Mouse (Mus musculus): ENCODE measurements around the gene Srsf7. TPM values are rescaled to one million over a fixed set of nuclear protein-coding genes. Genes with fewer than 3 reads are reported as not detected.
"Not testable (repeated sequence)": the region's sequence is repeated elsewhere in the genome, so short reads cannot be mapped to it uniquely, and the experiment has no call there.

Gene Srsf7
- polyA plus RNA-seq, 1 experiment from 2014 or later = 192 TPM

DNA sequence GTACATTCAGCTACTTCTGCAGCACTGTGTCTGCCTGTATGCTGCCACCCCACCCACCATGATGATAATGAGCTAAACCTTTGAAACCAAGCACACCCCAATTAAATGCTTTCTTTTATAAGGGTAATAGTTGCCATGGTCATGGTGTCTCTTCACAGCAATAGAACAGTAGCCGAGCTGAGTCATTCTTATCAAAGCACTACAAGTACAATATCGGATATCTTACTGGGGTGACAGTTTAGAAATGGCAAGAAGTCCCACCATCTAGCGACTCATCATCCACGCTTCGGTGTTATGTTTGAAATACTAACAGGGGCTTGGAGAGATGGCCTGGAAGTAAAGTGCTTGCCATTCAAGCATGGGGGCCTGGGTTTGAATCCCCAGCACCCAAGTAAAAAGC is 26.7 kb upstream of the Srsf7 start:
- in situ Hi-C loops (cut with MboI; ENCODE audit: low pct_unique_long_range_greater_than_20kb) = no loop called here
- ChIA-PET POLR2A (interaction anchor here (2.2 kb wide), 1 partner anchor 22 kb away, joined by 6 read pairs; no protein-coding TSS in a partner anchor), CTCF (interaction anchor here (0.8 to 1.7 kb wide), 3 partner anchors 10 to 21 kb away, joined by 3 to 4 read pairs (median 3); partner anchors contain the start of gene Gemin6)
- H3K27me3 ChIP-seq = no peaks in the 10 kb centered on the region
- no peak for TF ChIP-seq CTCF (IDR thresholded peaks at IDR 0.05)
- no peak for DNase-seq (ENCODE audit: low read depth, low spot score)
- no peak for ATAC-seq

DNA sequence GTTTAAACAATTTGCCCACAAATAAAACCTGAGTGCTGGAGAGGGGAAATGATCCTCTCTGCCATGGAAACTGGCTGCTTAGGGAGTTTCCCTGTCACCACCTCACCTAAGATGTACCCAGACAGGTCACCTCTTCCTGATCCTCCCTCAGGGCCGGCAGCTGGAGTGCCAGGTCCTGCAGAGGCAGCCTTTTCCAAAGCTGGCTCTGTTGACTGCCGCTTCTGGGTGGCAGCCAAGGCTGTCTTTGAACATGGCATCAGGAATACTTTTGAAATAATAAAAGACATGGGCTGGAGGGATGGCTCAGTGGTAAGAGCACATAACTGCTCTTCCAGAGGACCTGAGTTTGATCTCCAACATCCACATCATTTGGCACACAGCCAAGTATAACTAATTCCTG is 22.3 kb upstream of the Srsf7 start:
- CTCF ChIA-PET = no interaction called here
- POLR2A ChIA-PET = no interaction called here
- no peak for DNase-seq (ENCODE audit: low read depth, low spot score)
- no peak for ATAC-seq
- H3K27me3 ChIP-seq = no peaks in the 10 kb centered on the region
- in situ Hi-C loops (cut with MboI; ENCODE audit: low pct_unique_long_range_greater_than_20kb) = no loop called here
- TF ChIP-seq CTCF (IDR thresholded peaks at IDR 0.05) = no peak

DNA sequence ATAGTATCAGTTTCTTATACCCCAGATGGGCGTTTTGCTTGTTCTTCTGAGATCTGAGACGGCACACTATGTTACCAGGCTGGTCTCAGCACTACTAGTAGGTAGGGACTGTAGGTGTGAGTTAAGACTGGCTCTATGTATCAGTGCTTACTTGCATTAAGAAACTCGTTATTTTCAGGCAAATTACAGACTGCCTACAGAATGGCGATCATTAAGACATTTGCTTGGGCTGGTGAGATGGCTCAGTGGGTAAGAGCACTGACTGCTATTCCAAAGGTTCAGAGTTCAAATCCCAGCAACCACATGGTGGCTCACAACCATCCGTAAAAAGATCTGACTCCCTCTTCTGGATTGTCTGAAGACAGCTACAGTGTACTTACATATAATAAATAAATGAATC is 18.0 kb upstream of the Srsf7 start:
- H3K27me3 ChIP-seq; DNase-seq (ENCODE audit: low read depth, low spot score); ATAC-seq; in situ Hi-C loops (cut with MboI; ENCODE audit: low pct_unique_long_range_greater_than_20kb): not testable (repeated sequence)
- ChIA-PET POLR2A (interaction anchor here (0.7 kb wide), 1 partner anchor 19 kb away, joined by 3 read pairs; no protein-coding TSS in a partner anchor), CTCF (interaction anchor here (2.1 kb wide), 1 partner anchor 9 kb away, joined by 4 read pairs; no protein-coding TSS in a partner anchor)

DNA sequence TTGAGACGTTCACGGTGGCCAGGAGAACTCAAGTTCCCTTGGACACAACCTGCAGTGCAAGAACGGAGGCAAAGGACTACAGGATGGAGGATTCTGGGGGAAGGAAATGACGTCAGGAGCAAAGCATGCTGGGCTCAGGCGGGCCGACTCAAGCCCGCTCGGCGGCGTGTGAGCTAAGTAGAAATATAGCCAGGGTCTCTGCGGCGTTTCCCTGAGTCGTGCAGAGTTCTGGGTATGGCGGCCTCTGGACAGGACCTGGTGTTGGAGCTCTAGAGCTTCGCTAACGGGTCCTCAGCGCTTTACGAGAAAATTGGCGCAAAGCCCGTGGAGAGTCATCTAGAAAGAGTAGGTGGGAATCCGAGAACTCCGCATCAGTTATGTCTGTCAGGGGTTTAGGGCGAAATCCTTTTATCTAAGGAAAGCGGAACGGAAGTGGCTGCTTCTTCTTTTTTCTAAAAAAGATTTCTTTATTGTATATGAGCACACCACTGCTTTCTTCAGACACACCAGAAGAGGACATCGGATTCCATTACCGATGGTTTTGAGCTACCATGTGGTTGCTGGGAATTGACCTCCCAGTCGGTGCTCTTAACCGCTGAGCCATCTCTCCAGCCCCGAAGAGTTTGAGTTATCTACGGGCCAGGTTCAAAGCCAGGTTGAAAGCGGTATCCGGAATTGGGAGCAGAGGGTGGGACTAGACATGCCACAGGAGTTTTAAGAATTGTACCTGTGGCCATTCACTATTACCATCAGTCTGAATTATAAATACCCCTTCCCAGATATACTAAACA is 17.4 kb upstream of the Srsf7 start, which contains the start of gene Gemin6:
Gene Gemin6, plus strand, starts transcription at position 116 of the 791 bp plus-strand sequence.
- ChIA-PET CTCF (interaction anchor here (1.0 to 2.1 kb wide), 2 partner anchors 10 to 28 kb away, joined by 3 to 4 read pairs; no protein-coding TSS in a partner anchor), POLR2A (interaction anchor here (0.7 to 1.7 kb wide), 2 partner anchors 12 to 18 kb away, joined by 3 to 4 read pairs; no protein-coding TSS in a partner anchor)
- no peak for TF ChIP-seq CTCF (IDR thresholded peaks at IDR 0.05)
- DNase-seq (ENCODE audit: low read depth, low spot score) = no peak
- H3K27me3 ChIP-seq = no peaks in the 10 kb centered on the region
- peak; percentile 97 for ATAC-seq
- in situ Hi-C loops (cut with MboI; ENCODE audit: low pct_unique_long_range_greater_than_20kb) = no loop called here

DNA sequence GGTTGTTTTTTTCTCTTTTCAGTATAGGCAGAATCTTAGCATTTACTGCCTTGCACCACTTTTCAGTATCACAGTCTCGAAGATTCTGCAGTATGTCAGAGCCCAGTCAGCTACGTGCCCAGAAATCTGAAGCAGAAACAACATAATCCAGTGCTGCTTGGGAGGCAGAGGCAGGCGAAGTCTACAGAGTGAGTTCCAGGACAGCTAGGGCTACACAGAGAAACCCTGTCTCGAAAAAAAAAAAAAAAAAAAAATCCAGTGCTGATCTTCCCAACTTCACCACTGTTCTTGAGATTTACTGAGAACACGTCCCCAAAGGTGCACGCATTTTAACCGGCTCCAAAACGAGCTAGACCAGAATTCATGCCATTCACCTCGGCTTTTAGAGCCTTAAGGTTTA is 16.7 kb upstream of the Srsf7 start:
- ChIA-PET POLR2A (interaction anchor here (0.6 to 1.7 kb wide), 2 partner anchors 12 to 30 kb away, joined by 4 to 5 read pairs; no protein-coding TSS in a partner anchor), CTCF (interaction anchor here (0.6 to 2.1 kb wide), 3 partner anchors 11 to 1633 kb away, joined by 3 to 4 read pairs (median 3); no protein-coding TSS in a partner anchor)
- ATAC-seq = peak; percentile 13

DNA sequence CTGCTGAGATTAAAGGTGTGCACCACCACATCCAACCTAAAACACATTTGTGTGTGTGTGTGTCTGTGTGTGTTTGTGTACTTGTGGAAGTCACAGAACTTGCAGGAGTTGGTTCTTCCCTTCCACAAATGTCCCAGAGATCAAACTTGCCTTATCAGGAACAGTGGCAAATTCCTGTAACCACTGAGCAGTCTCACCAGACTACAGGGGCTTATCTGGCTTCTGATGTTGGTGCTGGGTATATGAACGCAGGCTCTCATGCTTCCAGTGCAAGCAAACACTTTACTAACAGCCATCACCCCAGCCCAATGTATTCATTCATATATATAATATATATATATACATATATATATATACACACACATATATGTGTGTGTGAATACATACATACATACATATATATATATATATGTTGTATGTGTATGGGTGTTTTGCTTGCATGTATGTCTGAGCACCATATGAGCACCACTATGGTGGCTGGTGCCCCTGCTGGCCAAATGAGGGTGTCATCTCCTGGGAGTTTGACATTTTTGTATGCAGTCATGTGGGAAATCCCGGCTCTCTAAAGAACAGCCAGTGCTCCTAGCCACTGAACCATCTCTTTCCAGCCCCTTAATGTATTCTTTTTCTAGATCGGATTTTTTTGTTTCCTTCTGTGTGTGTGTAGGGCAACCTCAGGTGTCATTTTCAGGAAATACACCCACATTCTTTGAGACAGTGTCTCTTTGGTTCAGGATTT is 15.0 kb upstream of the Srsf7 start:
- in situ Hi-C loops (cut with MboI; ENCODE audit: low pct_unique_long_range_greater_than_20kb) = no loop called here
- ChIA-PET CTCF (no interaction called here), POLR2A (interaction anchor here (0.6 kb wide), 1 partner anchor 211 kb away, joined by 3 read pairs; no protein-coding TSS in a partner anchor)
- no peaks in the 10 kb centered on the region for H3K27me3 ChIP-seq
- TF ChIP-seq CTCF (IDR thresholded peaks at IDR 0.05) = peak; percentile 62
- no peak for DNase-seq (ENCODE audit: low read depth, low spot score)
- ATAC-seq = no peak

More for the DNA sequence above, 16.7 kb upstream of the Srsf7 start:
- TF ChIP-seq CTCF (IDR thresholded peaks at IDR 0.05) = no peak
- no peaks in the 10 kb centered on the region for H3K27me3 ChIP-seq
- in situ Hi-C loops (cut with MboI; ENCODE audit: low pct_unique_long_range_greater_than_20kb) = no loop called here
- DNase-seq (ENCODE audit: low read depth, low spot score) = no peak

DNA sequence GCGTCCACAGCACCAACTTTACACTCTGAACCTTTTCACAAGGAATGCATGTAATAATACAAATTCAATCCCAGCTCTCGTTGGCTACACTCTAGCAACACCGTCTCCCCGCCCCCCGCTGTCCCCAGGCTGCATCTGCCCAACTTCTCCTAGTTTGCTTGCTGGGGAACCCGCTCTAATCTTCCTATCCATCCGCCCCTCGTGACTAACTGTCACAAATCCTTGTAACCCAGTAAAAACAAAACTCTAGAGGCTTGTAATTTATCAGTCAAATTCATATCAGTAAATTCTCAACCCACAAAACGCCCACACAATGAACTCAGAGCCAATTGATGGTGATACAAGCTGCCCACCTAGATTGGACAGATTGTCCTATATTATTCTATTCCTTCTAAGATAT is 14.1 kb upstream of the Srsf7 start:
- no peaks in the 10 kb centered on the region for H3K27me3 ChIP-seq
- no peak for ATAC-seq
- TF ChIP-seq CTCF (IDR thresholded peaks at IDR 0.05) = no peak
- ChIA-PET CTCF (no interaction called here), POLR2A (no interaction called here)
- in situ Hi-C loops (cut with MboI; ENCODE audit: low pct_unique_long_range_greater_than_20kb) = no loop called here
- DNase-seq (ENCODE audit: low read depth, low spot score) = no peak

DNA sequence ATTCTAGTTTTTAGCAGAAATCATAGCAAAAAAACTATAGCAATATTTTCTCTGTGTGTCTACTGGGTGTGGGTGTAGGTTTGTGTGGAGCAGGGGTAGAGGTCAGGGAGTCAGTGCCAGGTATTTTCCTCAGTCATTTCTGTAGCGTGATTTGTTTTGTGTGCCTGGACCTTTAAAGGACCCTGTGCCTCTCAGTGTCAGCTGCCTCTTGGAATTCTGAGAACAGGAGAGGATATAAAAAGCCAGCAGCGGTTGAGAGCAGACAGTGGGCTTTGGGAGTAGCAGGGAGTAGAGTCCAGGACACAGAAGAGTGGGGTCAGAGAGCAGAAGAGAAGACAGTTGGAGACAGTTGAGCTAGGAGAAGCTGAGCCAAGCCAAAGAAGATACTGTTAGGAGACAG is 13.0 kb upstream of the Srsf7 start:
- no peak for TF ChIP-seq CTCF (IDR thresholded peaks at IDR 0.05)
- no peak for DNase-seq (ENCODE audit: low read depth, low spot score)
- no peak for ATAC-seq
- POLR2A ChIA-PET = interaction anchor here (1.2 kb wide), 1 partner anchor 13 kb away, joined by 3 read pairs; the partner anchor contains the start of genes Srsf7 and Ttc39d
- in situ Hi-C loops (cut with MboI; ENCODE audit: low pct_unique_long_range_greater_than_20kb) = no loop called here
- CTCF ChIA-PET = no interaction called here
- no peaks in the 10 kb centered on the region for H3K27me3 ChIP-seq

DNA sequence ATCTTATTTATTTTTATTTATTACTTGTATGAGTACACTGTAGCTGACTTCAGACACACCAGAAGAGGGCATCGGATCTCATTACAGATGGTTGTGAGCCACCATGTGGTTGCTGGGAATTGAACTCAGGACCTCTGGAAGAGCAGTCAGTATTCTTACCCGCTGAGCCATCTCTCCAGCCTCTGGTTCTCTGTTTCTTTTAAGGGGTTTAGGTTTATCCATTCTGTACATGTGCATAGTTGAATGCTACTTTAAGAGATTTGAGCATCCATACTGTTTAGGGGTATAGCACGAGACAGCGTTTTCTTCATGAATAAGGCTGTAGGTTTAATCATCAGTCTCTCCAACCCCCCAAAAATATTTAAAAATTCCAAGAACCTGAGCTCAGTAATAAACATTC is 6.9 kb upstream of the Srsf7 start:
- CTCF ChIA-PET, ATAC-seq: not testable (repeated sequence)

DNA sequence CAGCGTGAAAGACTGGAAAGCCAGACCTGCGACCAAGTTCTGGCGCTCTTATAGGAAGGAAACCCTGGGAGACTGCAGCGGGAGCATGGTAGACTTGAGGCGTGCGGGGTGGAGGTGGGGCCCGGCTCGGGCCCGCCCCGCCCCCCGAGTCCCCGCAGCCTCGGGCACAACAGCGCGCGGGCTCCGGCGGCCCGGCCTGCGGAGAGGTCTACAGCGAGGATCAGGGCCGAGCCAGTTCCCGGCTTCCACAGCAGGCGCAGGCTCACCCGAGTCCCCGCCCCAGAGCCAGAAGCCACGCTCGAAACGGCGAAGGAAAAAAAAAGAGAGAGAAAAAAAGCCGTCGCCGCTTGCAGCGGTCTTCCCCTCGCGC is 821 bp downstream of the Srsf7 start:
- no peaks in the 10 kb centered on the region for H3K27me3 ChIP-seq
- ChIA-PET CTCF (no interaction called here), POLR2A (interaction anchor here (1.0 kb wide), 1 partner anchor 18 kb away, joined by 3 read pairs; no protein-coding TSS in a partner anchor)
- ATAC-seq (peak; percentile 64), DNase-seq (ENCODE audit: low read depth, low spot score) (no peak)
- TF ChIP-seq CTCF (IDR thresholded peaks at IDR 0.05) = no peak
- in situ Hi-C loops (cut with MboI; ENCODE audit: low pct_unique_long_range_greater_than_20kb) = no loop called here

More for the DNA sequence above, 6.9 kb upstream of the Srsf7 start:
- POLR2A ChIA-PET; H3K27me3 ChIP-seq; in situ Hi-C loops (cut with MboI; ENCODE audit: low pct_unique_long_range_greater_than_20kb); DNase-seq (ENCODE audit: low read depth, low spot score): not testable (repeated sequence)
